Mouse (Mus musculus) adrenal gland, adult 18-20 months (tissue): Measurements from ENCODE around the gene Gm17651. TPM values are rescaled to one million over a fixed set of nuclear protein-coding genes. Genes with fewer than 3 reads are reported as not detected.

Source experiments
- DNase-seq, 2 experiments: peaks; one replicate each; pipeline ENCODE4 v3.0.0; 2021 to 2022; ENCODE audit warnings: low spot score in 2 of 2
- total RNA-seq, 2 experiments: library from RNA; stranded (reverse); gene quantifications; 1 replicate in 1 of 2; 2 replicates in 1 of 2; pipeline ENCODE4 v1.2.3; 2021

Gene Gm17651
- total RNA-seq, 2 experiments from 2014 or later, result not detected

DNA sequence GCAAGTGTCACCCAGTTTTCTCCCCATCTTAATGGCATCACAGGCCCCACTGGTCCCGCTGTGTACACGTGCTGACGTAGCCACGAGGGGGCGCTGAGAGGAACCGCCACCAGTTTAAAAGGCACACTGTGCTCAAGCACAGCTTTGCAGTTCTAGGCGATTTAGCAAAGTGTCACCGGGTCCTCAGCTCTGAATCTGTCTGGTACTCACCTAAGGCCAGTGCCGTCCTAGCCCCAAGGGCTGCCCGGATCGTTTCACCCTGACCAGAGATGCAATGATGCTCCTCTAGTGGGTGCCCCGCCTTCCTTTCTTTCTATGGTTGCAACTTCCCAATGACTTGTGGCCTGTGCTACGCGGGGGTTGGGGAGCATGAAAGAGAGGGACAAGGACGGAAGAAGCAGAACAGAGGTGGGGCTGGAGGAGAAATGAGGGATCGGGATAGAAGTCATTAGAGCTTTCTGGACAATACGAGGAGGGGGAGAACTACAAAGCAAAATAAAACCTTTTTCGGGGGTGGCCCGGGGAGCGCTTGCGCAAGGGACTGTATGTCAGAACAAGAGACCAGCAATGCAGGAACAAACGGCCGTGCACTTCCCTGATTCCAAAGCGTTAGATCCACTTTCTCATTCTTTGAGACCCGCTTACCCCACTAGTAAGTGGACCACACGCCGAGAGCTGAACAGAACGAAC is 6.3 kb upstream of the Gm17651 start:
- peak; percentile 79 to 83 for DNase-seq

GRCm38 (mm10) chr3:97678416-97678815 is 3.9 kb upstream of the Gm17651 start:
- no peak for DNase-seq

DNA sequence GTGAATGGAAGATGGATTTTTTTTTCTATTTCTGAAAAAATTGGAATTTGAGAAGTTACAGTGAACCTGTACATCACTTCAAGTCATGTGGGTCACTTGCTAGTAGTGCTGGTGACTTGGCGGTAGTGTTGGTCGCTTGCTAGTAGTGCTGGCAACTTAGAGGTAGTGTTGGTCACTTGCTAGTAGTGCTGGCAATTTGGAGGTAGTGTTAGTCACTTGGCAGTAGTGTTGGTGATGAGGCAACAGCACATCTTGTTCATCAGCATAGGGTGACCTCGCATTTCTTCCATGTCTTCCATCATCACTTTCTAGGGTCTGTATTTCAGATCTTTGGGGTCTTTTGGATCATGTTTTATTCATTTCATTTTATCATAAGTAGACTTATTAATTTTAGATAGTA is 1.6 kb upstream of the Gm17651 start:
- DNase-seq, result no peak

- DNase-seq, result no peak
Measured at GRCm38 (mm10) chr3:97667093-97667675, 7.3 kb downstream of the Gm17651 start.

DNA sequence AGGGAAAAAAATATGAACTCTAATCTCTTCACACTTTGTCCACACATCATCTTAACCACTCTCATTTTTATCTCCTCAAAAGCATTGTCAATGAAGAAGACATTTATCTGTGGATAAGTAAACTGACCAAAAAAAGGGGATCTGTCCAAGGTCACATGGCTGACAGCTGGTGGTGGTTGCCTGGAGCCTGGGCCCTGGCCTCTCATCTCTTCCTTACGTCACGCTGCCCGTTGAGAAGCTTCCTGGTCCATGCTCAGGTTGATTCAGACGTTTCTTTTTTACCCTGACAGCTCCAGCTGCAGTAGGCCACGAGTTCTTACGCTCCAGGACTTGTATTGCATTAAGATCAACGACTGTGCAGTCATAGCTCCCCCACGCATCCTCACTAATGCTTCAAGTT is 8.3 kb downstream of the Gm17651 start:
- DNase-seq, result no peak

DNA sequence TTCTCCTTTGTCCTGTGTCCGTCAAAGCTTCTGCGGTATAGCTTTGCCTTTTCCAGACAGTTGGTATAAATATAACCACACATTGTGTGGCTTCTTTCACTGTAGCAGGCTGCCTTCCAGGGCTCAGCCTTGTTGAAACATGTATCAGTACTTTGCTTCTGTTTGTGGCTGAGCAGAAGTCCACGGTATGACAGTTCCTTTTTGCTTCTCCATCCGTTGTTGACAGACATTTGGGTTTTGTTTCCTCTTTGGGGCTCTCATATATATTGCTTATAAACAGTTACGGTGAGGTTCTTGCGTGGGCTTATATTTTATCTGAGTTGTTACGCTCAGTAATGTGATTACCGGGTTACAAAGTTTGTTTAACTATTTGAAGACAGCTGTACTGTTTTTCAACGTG is 9.0 kb downstream of the Gm17651 start:
- DNase-seq, result no peak

DNA sequence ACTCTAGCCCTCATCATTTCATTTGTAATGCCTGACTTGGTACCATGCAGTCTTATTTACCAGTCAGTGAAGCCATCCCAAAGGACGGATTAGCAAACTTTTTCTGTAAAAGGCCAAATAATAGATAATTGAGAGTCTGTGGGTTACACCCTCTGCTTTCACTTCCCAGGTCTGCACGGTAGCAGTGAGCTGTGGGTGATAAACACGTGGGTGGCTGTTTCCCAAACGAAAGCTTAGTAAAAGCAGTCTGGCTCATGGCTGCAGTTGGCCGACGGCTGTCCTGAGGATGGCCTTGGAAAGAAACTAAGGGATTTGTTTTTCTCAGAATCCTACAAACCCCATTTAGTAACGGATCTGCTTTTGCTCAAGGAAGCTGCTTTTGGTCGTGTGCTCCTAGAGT is 13.3 kb downstream of the Gm17651 start:
- DNase-seq, result no peak

DNA sequence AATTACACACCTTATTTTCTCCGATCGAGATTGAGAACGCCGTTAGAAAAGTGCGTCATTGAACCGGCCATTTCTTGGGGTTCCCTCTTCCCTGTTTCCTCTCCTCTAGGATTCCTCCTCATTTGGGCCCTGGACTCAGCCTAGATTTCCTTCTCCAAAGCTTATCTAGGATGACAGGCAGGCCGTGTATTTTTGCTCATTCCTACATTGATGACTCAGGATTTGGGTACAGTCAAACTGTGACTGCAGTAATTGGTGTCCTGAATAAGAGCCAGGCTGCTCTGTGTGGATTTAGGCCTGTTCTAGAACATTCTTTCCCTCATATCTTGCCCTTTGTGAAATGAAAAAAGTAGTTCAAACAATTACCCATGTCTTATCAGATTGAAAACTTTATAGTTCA is 14.7 kb downstream of the Gm17651 start:
- DNase-seq, result no peak

- peak in 1 of 2 experiments; percentile 12 for DNase-seq
Measured at GRCm38 (mm10) chr3:97658426-97659193, 15.9 kb downstream of the Gm17651 start.

GRCm38 (mm10) chr3:97657655-97658411 is 16.7 kb downstream of the Gm17651 start, which contains the start of gene Prkab2:
Prkab2 (plus strand) TSS chr3:97658193.
- peak; percentile 99 for DNase-seq

DNA sequence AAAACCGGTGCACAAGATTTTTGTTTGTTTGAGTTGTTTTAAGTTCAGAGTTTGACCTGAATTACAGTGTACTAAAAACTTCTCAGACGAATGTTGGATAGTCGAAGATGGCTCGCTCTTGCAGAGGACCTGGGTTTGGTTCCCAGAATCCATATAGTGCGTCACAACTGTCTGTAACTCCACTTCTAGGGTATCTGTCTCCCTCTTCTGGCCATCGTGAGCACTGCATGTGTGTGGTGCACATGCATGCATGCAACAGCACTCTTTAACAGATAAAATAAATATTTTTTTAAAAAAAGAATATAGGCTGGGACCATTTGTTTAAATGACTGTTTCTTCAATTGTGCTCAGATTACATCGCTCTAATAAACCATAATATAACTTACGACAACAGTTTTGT is 19.6 kb downstream of the Gm17651 start:
- no peak for DNase-seq

DNA sequence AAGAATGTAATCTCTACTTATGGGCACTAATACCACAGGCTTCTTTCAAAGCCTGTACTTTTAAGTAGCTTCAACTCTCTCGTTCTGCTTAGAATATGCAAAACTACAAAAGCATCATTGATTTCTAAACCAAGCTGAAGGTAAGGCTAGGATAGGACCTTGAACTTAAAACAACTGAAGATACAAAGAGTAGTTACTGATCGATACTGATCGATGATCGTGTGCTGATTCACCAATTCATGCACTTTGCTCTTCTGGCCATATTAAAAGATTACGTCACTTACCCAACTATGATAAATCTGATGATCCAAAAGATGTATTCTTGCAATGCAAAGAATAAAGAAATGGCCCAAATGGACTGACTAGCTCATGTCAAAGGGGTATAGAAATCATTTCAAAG is 20.7 kb downstream of the Gm17651 start:
- no peak for DNase-seq

DNA sequence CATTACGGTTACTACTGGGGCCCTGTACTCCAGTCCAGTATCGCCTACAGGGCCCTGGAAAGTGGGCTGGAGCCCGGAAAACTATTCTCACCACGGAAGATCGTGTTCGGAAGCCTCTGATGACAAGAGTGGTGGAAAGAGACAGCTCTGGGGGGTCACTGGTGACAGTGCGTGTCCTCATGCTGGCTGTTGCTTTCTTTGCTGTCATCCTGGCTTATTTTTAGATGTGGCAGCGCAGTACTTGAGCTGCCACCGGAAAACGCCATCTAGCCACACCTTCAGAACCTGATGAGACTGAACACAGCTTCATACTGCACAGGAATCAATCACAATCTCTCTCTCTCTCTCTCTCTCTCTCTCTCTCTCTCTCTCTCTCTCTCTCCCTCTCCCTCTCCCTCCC is 22.9 kb downstream of the Gm17651 start:
- DNase-seq, result no peak

DNA sequence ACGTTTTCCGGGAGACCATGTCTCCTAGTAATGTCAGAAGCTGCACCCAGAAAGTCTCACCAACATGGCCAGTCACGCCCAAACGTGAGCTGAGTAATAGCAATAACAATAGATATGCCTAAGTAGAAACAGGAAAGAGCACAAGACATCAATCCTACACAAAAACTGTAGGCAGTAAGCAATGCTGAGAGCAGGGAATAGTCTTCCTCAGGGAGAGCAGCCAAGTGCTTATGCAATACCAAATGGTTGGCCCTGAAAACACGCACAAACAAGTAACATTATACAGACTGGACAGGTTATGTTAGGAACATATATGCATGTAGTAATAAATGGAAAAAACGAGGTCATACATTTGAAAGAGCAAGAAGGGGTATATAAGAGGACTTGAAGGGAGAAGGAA is 25.0 kb downstream of the Gm17651 start:
- DNase-seq, result no peak

DNA sequence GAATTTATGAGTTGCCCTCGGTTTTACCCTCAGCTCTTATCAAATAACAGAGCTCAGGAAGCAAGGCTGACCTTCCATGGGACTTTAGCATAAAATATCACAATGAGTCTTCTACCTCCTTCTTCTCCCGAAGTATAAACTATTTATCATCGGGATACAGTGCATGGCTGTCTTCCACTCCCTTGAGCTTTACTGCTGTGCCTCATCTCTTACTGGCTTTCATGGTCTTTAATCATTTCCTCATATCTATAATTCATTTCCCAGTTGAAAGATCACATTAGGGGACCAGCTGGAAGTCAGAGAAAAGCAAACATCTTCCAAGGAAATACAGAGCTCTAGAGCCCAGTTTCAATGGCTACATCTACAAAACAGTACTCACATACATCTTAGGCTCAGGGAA is 25.5 kb downstream of the Gm17651 start:
- DNase-seq, result no peak

- DNase-seq, result no peak
Measured at GRCm38 (mm10) chr3:97648518-97648917, 26.0 kb downstream of the Gm17651 start.

DNA sequence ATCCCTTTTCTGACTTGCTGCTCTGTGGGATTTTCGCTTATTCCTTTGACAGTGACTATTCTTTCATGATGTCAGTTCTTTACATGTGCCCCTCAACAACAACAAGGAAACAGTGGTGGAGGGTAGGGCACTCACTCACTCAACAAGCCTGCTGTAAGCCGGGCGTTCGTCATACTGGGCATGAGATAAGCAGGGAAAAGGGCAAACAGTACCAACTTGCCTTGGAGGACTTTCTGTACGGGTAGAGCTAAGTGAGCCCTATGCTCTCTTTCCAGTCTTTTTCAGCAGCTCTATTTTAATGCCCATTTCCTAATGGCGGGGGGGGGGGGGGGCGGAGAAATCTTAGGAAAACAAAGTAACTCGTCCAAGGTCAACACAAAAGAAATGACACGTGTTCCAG is 32.5 kb downstream of the Gm17651 start:
- DNase-seq, result no peak

- DNase-seq, result no peak
Measured at GRCm38 (mm10) chr3:97641396-97641795, 33.1 kb downstream of the Gm17651 start.

DNA sequence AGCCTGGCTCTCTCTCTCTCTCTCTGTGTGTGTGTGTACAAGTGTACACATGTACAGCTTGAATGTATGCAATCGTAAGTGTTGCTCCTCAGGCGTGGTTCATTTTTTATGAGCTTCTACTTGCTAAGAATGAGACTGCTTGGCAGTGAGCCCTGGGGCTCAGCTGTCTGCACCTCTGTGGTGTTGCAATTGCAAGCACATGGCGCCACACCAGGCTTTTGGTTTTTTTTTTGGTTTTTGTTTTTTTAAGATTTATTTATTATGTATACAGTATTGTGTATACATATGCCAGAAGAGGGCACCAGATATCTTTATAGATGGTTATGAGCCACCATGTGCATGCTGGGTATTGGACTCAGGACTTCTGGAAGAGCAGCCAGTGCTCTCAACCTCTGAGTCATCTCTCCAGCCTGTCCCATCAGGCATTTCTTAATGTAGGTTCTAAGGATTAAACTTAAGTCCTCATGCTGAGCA is 40.2 kb downstream of the Gm17651 start:
- no peak for DNase-seq

GRCm38 (mm10) chr3:97633456-97633855 is 41.0 kb downstream of the Gm17651 start:
- DNase-seq, result no peak

GRCm38 (mm10) chr3:97631258-97631860 is 43.1 kb downstream of the Gm17651 start:
- no peak for DNase-seq
